Mouse (Mus musculus): ENCODE data around the gene Gale.

Gene Gale

GRCm38 (mm10) chr4:136016059-136016602, 52.6 kb downstream of the Gale start:
- DNase-seq (ENCODE audit: low read depth, low spot score) = no peak

Data from skeletal muscle tissue, adult 2 months (tissue).